Mouse (Mus musculus): ENCODE measurements around the gene Gtf3c5. TPM values are rescaled to one million over a fixed set of nuclear protein-coding genes. Genes with fewer than 3 reads are reported as not detected.

Gtf3c5 gene
- total RNA-seq (2014; rRNA removed; ENCODE audit: low replicate concordance) (14.0 and 14.3 TPM in 2 replicates), polyA plus RNA-seq (2015; fragmentation: Nextera tagmentation; extraction: Ambion mirVana) (12.4 and 12.7 TPM in 2 replicates)

GRCm38 (mm10) chr2:28583651-28584050, at the start of gene Gtf3c5:
TSS of gene Gtf3c5 (minus strand) at chr2:28583751.
- peaks cover 5% of the 10 kb centered on the region; the same call in 1 of the 2 replicates for H3K4me1 ChIP-seq (ENCODE audit: control insufficient read depth, insufficient read depth)
- no peak for TF ChIP-seq CTCF (IDR thresholded peaks at IDR 0.05; ENCODE audit: low read depth)
- TF ChIP-seq EP300 (IDR thresholded peaks at IDR 0.05; ENCODE audit: low read depth): no peak
- peak within 1 kb of the TSS; percentile 68 for H3K4me3 ChIP-seq (ENCODE audit: low read depth, low read length)
- H3K27me3 ChIP-seq (ENCODE audit: control insufficient read depth, insufficient read depth, low read length): no peaks in the 10 kb centered on the region
- peak within 1 kb of the TSS; percentile 84 for H3K4me2 ChIP-seq (ENCODE audit: low read depth, low read length)
- H3K9me3 ChIP-seq (replicated peaks; ENCODE audit: control insufficient read depth, low read length): no peaks in the 10 kb centered on the region
- peak within 1 kb of the TSS; percentile 64 for H3K9ac ChIP-seq (replicated peaks; ENCODE audit: low read depth, low read length)
- DNase-seq (ENCODE audit: low spot score): no peak
- ATAC-seq (ENCODE audit: insufficient read depth, low read depth): no peak
- peak within 1 kb of the TSS; percentile 86 for H3K27ac ChIP-seq (ENCODE audit: low read depth)
- H3K36me3 ChIP-seq (replicated peaks; ENCODE audit: control insufficient read depth, insufficient read depth, low read length): peaks cover 2% of the 10 kb centered on the region
- 71% methylated on average over 9 of the region's 9 CpGs for WGBS

DNA sequence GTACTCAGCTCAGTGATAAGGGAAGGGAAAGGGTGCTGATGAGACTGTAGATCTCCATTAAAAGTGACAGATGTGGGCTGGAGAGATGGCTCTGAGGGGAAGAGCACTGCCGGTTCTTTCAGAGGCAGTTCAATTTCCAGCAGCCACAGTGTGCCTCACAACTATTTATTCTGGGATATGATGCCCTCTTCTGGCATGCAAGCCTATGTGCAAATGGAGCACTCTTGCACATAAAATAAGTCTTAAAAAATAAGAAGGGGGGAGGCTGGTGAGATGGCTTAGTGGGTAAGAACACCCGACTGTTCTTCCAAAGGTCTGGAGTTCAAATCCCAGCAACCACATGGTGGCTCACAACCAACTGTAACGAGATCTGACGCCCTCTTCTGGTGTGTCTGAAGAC, 49.6 kb upstream of the Gtf3c5 start:
- DNase-seq (ENCODE audit: low spot score) (no peak), ATAC-seq (ENCODE audit: insufficient read depth, low read depth) (no peak)
- no peaks in the 10 kb centered on the region for H3K4me1 ChIP-seq (ENCODE audit: control insufficient read depth, insufficient read depth)
- H3K27ac ChIP-seq (ENCODE audit: low read depth): no peak overlapping the region
- TF ChIP-seq CTCF (IDR thresholded peaks at IDR 0.05; ENCODE audit: low read depth) (no peak), EP300 (IDR thresholded peaks at IDR 0.05; ENCODE audit: low read depth) (no peak)
- no peaks in the 10 kb centered on the region for H3K27me3 ChIP-seq (ENCODE audit: control insufficient read depth, insufficient read depth, low read length)
- 43% methylated on average over 4 of the region's 4 CpGs for WGBS
- no peaks in the 10 kb centered on the region for H3K9me3 ChIP-seq (replicated peaks; ENCODE audit: control insufficient read depth, low read length)
- no peaks in the 10 kb centered on the region for H3K36me3 ChIP-seq (replicated peaks; ENCODE audit: control insufficient read depth, insufficient read depth, low read length)
- H3K9ac ChIP-seq (replicated peaks; ENCODE audit: low read depth, low read length): no peak overlapping the region
- H3K4me3 ChIP-seq (ENCODE audit: low read depth, low read length): no peak overlapping the region
- no peak overlapping the region for H3K4me2 ChIP-seq (ENCODE audit: low read depth, low read length)

- no peaks in the 10 kb centered on the region for H3K9me3 ChIP-seq (replicated peaks; ENCODE audit: control insufficient read depth, low read length)
- DNase-seq (ENCODE audit: low spot score) (no peak), ATAC-seq (ENCODE audit: insufficient read depth, low read depth) (no peak)
- H3K4me2 ChIP-seq (ENCODE audit: low read depth, low read length): no peak overlapping the region
- no peak overlapping the region for H3K27ac ChIP-seq (ENCODE audit: low read depth)
- 67% methylated on average over 1 of the region's 1 CpGs for WGBS
- no peaks in the 10 kb centered on the region for H3K36me3 ChIP-seq (replicated peaks; ENCODE audit: control insufficient read depth, insufficient read depth, low read length)
- no peaks in the 10 kb centered on the region for H3K4me1 ChIP-seq (ENCODE audit: control insufficient read depth, insufficient read depth)
- no peak overlapping the region for H3K9ac ChIP-seq (replicated peaks; ENCODE audit: low read depth, low read length)
- no peak overlapping the region for H3K4me3 ChIP-seq (ENCODE audit: low read depth, low read length)
- no peaks in the 10 kb centered on the region for H3K27me3 ChIP-seq (ENCODE audit: control insufficient read depth, insufficient read depth, low read length)
- TF ChIP-seq CTCF (IDR thresholded peaks at IDR 0.05; ENCODE audit: low read depth): no peak
- no peak for TF ChIP-seq EP300 (IDR thresholded peaks at IDR 0.05; ENCODE audit: low read depth)
Measured at GRCm38 (mm10) chr2:28632626-28633025, 49.1 kb upstream of the Gtf3c5 start.

DNA sequence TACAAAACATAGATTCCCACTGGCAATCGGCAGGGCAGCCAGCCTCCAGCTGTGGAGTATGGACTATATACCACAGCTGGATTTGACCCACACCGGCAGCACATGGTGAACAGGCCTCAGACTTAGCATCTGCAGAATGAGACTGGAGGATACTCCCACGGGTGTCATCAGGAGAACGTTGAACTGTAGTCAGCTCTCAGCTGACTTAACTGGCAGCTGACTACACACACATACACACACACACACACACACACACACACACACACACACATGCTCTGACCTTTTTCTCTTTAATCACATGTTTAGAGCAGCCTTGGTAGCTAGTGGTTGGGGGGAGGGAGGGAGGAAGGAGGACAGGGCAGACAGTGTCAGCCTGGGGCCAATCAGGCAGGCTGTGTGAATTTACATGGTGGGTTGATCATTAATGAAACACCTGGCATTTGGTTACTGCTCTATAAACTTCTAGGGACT, 46.4 kb upstream of the Gtf3c5 start:
- Histone ChIP-seq H3K27me3 (ENCODE audit: control insufficient read depth, insufficient read depth, low read length) (no peaks in the 10 kb centered on the region), H3K36me3 (replicated peaks; ENCODE audit: control insufficient read depth, insufficient read depth, low read length) (no peaks in the 10 kb centered on the region), H3K4me2 (ENCODE audit: low read depth, low read length) (no peak overlapping the region), H3K4me1 (ENCODE audit: control insufficient read depth, insufficient read depth) (no peaks in the 10 kb centered on the region), H3K4me3 (ENCODE audit: low read depth, low read length) (no peak overlapping the region), H3K27ac (ENCODE audit: low read depth) (no peak overlapping the region), H3K9me3 (replicated peaks; ENCODE audit: control insufficient read depth, low read length) (no peaks in the 10 kb centered on the region), H3K9ac (replicated peaks; ENCODE audit: low read depth, low read length) (no peak overlapping the region)
- DNase-seq (ENCODE audit: low spot score): no peak
- no peak for TF ChIP-seq EP300 (IDR thresholded peaks at IDR 0.05; ENCODE audit: low read depth)
- TF ChIP-seq CTCF (IDR thresholded peaks at IDR 0.05; ENCODE audit: low read depth): no peak
- no peak for ATAC-seq (ENCODE audit: insufficient read depth, low read depth)
- WGBS: 35% methylated on average over 4 of the region's 4 CpGs

DNA sequence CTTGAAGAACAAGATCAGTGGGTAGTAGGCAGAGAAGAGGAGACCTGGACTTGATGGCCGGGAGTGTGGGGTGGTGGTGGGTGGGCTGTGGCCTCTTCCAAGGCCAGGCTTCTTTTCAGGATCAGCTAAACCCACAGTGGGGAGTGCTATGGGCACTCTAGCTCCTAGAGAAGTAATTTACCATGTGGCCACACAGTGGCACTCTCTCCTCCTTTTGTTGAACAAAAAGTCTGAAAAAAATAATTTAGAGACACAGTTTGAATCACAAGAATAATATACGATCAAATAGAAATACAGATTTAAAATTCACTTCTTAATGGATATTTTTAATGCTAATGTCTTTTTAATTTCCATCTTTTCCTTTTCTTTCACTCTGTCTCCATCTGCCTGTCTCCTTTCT, 44.5 kb upstream of the Gtf3c5 start:
- Histone ChIP-seq H3K4me3 (ENCODE audit: low read depth, low read length) (no peak overlapping the region), H3K4me1 (ENCODE audit: control insufficient read depth, insufficient read depth) (no peaks in the 10 kb centered on the region), H3K27me3 (ENCODE audit: control insufficient read depth, insufficient read depth, low read length) (no peaks in the 10 kb centered on the region), H3K27ac (ENCODE audit: low read depth) (no peak overlapping the region), H3K4me2 (ENCODE audit: low read depth, low read length) (no peak overlapping the region), H3K9me3 (replicated peaks; ENCODE audit: control insufficient read depth, low read length) (no peaks in the 10 kb centered on the region), H3K36me3 (replicated peaks; ENCODE audit: control insufficient read depth, insufficient read depth, low read length) (no peaks in the 10 kb centered on the region), H3K9ac (replicated peaks; ENCODE audit: low read depth, low read length) (no peak overlapping the region)
- 45% methylated on average over 2 of the region's 2 CpGs for WGBS
- ATAC-seq (ENCODE audit: insufficient read depth, low read depth): no peak
- DNase-seq (ENCODE audit: low spot score): no peak
- 0 out of 2 replicates have a peak, but pooled peaks have one; percentile 11 for TF ChIP-seq CTCF (IDR thresholded peaks at IDR 0.05; ENCODE audit: low read depth)
- no peak for TF ChIP-seq EP300 (IDR thresholded peaks at IDR 0.05; ENCODE audit: low read depth)

GRCm38 (mm10) chr2:28626038-28626437, 42.5 kb upstream of the Gtf3c5 start:
- 58% methylated on average over 3 of the region's 3 CpGs for WGBS
- H3K4me3 ChIP-seq (ENCODE audit: low read depth, low read length): no peak overlapping the region
- H3K9ac ChIP-seq (replicated peaks; ENCODE audit: low read depth, low read length): no peak overlapping the region
- H3K4me1 ChIP-seq (ENCODE audit: control insufficient read depth, insufficient read depth): no peaks in the 10 kb centered on the region
- H3K4me2 ChIP-seq (ENCODE audit: low read depth, low read length): no peak overlapping the region
- ATAC-seq (ENCODE audit: insufficient read depth, low read depth) (no peak), DNase-seq (ENCODE audit: low spot score) (no peak)
- no peak overlapping the region for H3K27ac ChIP-seq (ENCODE audit: low read depth)
- peaks cover 18% of the 10 kb centered on the region for H3K27me3 ChIP-seq (ENCODE audit: control insufficient read depth, insufficient read depth, low read length)
- TF ChIP-seq CTCF (IDR thresholded peaks at IDR 0.05; ENCODE audit: low read depth) (no peak), EP300 (IDR thresholded peaks at IDR 0.05; ENCODE audit: low read depth) (no peak)
- H3K9me3 ChIP-seq (replicated peaks; ENCODE audit: control insufficient read depth, low read length): no peaks in the 10 kb centered on the region
- no peaks in the 10 kb centered on the region for H3K36me3 ChIP-seq (replicated peaks; ENCODE audit: control insufficient read depth, insufficient read depth, low read length)

All from heart, postnatal 0 days (tissue).